Mouse (Mus musculus): Measurements from ENCODE around the gene Clcnka.

The Clcnka gene

GRCm38 (mm10) chr4:141398545-141398944 is at the start of gene Clcnka:
Gene Clcnka, minus strand, starts transcription at chr4:141398724.
- peak; percentile 73 to 85 for DNase-seq

GRCm38 (mm10) chr4:141446211-141446610 is 47.7 kb upstream of the Clcnka start:
- no peak for DNase-seq

GRCm38 (mm10) chr4:141445328-141445720 is 46.8 kb upstream of the Clcnka start:
- no peak for DNase-seq

- peak; percentile 91 to 95 for DNase-seq
These were observed 46.2 kb upstream of the Clcnka start, which contains the start of gene Zbtb17 for GRCm38 (mm10) chr4:141444451-141445327. Gene Zbtb17, plus strand, starts transcription at chr4:141444654.

GRCm38 (mm10) chr4:141443641-141444429 is 45.3 kb upstream of the Clcnka start:
- no peak for DNase-seq

- DNase-seq: peak; percentile 80 to 92
These were observed 42.4 kb upstream of the Clcnka start for GRCm38 (mm10) chr4:141440877-141441276.

- DNase-seq: peak; percentile 58 to 82
These were observed 40.7 kb upstream of the Clcnka start for GRCm38 (mm10) chr4:141439083-141439803.

- DNase-seq: no peak
These were observed 37.5 kb upstream of the Clcnka start, which contains the start of gene Srarp for GRCm38 (mm10) chr4:141435974-141436373. Gene Srarp, minus strand, starts transcription at chr4:141436105.

- peak in 1 of 2 experiments; percentile 40 for DNase-seq
These were observed 34.7 kb upstream of the Clcnka start for GRCm38 (mm10) chr4:141433191-141433590.

GRCm38 (mm10) chr4:141432666-141433065 is 34.1 kb upstream of the Clcnka start:
- DNase-seq: peak; percentile 61 to 69

- DNase-seq: peak; percentile 83 to 85
These were observed 32.5 kb upstream of the Clcnka start for GRCm38 (mm10) chr4:141430997-141431396.

- DNase-seq: peak; percentile 70 to 77
These were observed 31.3 kb upstream of the Clcnka start for GRCm38 (mm10) chr4:141429847-141430246.

- DNase-seq: no peak
These were observed 30.9 kb upstream of the Clcnka start for GRCm38 (mm10) chr4:141429381-141429780.

- DNase-seq: no peak
These were observed 29.4 kb upstream of the Clcnka start for GRCm38 (mm10) chr4:141427921-141428320.

- peak in 1 of 2 experiments; percentile 35 for DNase-seq
These were observed 28.5 kb upstream of the Clcnka start for GRCm38 (mm10) chr4:141426796-141427745.

GRCm38 (mm10) chr4:141425484-141426479 is 27.3 kb upstream of the Clcnka start:
- DNase-seq: peak; percentile 63 to 91

GRCm38 (mm10) chr4:141423691-141424431 is 25.3 kb upstream of the Clcnka start:
- peak in 1 of 2 experiments; percentile 33 for DNase-seq

GRCm38 (mm10) chr4:141423288-141423687 is 24.8 kb upstream of the Clcnka start:
- DNase-seq: peak in 1 of 2 experiments; percentile 34

- DNase-seq: peak in 1 of 2 experiments; percentile 26
These were observed 24.3 kb upstream of the Clcnka start for GRCm38 (mm10) chr4:141422841-141423240.

Measured in kidney, postnatal 25 days (tissue).